Mouse (Mus musculus) kidney, embryonic 16.5 days (tissue): ENCODE data around the gene Alk. TPM values are rescaled to one million over a fixed set of nuclear protein-coding genes. Genes with fewer than 3 reads are reported as not detected.
A peak's percentile ranks its signal among the peaks of the same experiment; 100 is the strongest.

Experiments used
- ATAC-seq: fragments of 200-750 bp; cut with Nextera tagmentation; 2 replicates; pipeline ENCODE4 v1.8.0; 2017; ENCODE audit warnings: moderate TSS enrichment; ENCODE audit not compliant: low FRiP score, low TSS enrichment
- H3K27ac ChIP-seq: fragments of 300-500 bp; sonication (generic); 2 replicates; pipeline ENCODE4 v1.5.1; 2014; ENCODE audit warnings: low read length
- H3K27me3 ChIP-seq: fragments of 300-500 bp; sonication (generic); 2 replicates; pipeline ENCODE4 v1.6.1; 2014; ENCODE audit warnings: low read length, control low read depth, mixed read lengths; ENCODE audit not compliant: insufficient read depth
- H3K36me3 ChIP-seq: fragments of 300-500 bp; sonication (generic); 2 replicates; pipeline ENCODE4 v1.6.1; 2014; ENCODE audit warnings: low read length, control low read depth, mixed read lengths; ENCODE audit not compliant: insufficient read depth
- H3K4me1 ChIP-seq: fragments of 300-500 bp; sonication (generic); 2 replicates; pipeline ENCODE4 v1.6.1; 2014; ENCODE audit warnings: low read length, control low read depth, mixed read lengths; ENCODE audit not compliant: insufficient read depth
- H3K4me2 ChIP-seq: fragments of 300-500 bp; sonication (generic); replicated peaks from 2 replicates; pipeline ENCODE4 v1.6.1; 2014; ENCODE audit warnings: low read depth, low read length
- H3K4me3 ChIP-seq: fragments of 300-500 bp; sonication (generic); 2 replicates; pipeline ENCODE4 v1.5.1; 2014; ENCODE audit warnings: mild to moderate bottlenecking, low read length
- H3K9ac ChIP-seq: fragments of 300-500 bp; sonication (generic); replicated peaks from 2 replicates; pipeline ENCODE4 v1.6.1; 2014; ENCODE audit warnings: low read length
- H3K9me3 ChIP-seq: fragments of 300-500 bp; sonication (generic); 2 replicates; pipeline ENCODE4 v1.6.1; 2016; ENCODE audit warnings: low read length, control low read depth
- WGBS: fragments of 180-500 bp; shearing (Covaris S2); extraction: QIAGEN DNeasy Blood & Tissue Kit; methylation state at CpG from one replicate; pipeline ENCODE4 v1.1.7; 2014; 5-methylcytosine and 5-hydroxymethylcytosine counted together
- polyA plus RNA-seq: library from polyadenylated mRNA; unstranded; fragments of >200 nt; fragmentation: Nextera tagmentation; extraction: Ambion mirVana; gene quantifications from 2 replicates; pipeline ENCODE4 v1.2.1, GENCODE M21; 2015

The Alk gene
- polyA plus RNA-seq, 1 experiment from 2014 or later = 0.19 TPM

DNA sequence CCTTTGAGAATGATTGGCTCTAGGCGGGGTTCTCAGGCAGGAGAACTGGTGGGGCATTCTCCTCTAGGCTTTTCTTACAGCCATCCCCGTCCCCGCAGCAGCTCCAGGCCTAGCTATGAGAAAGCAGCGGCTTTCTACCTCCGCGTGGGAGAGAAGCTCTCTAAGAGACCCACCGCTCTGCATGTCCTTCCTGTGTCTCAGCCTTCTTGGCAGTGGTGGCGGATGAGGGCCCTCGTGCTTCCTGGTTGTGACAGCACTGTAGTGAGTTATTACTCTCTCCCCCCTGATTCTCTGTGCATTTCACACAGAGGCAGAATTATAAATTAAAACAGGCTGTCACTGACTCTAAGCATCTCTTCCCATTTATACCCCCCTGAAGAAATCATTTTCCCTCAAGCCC lies 618.0 kb downstream of the Alk start:
- peak overlapping the region; percentile 36; the same call in 1 of the 2 replicates for H3K4me2 ChIP-seq
- H3K4me1 ChIP-seq = peaks cover 22% of the 10 kb centered on the region
- no peaks in the 10 kb centered on the region for H3K27me3 ChIP-seq
- H3K9me3 ChIP-seq = no peaks in the 10 kb centered on the region
- H3K36me3 ChIP-seq = no peaks in the 10 kb centered on the region
- 22% methylated on average over 9 of the region's 9 CpGs for WGBS
- H3K9ac ChIP-seq = 0 out of 2 replicates have a peak overlapping the region, but pooled peaks have one; percentile 13
- ATAC-seq = peak; percentile 85
- H3K27ac ChIP-seq = peak overlapping the region; percentile 61; the same call in 1 of the 2 replicates
- H3K4me3 ChIP-seq = no peak overlapping the region

DNA sequence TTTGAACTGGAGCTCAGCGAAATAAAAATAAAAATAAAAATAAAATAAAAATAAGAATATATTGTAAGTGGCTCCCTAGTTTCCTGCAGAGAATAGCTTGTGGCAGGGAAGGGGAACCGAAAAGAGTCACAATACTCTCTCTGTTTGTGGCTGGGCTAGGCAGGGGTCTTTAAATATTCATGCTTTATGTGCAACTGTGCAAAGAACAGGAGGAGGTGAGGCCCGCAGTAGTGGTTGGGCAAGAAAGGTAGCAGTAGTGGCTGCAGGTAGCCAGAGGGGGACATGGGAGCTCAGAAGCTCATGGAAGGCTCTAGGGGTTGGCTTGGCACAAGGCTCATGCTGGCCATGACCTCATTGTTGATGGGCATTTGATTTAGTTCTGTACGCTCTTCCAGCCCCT lies 623.2 kb downstream of the Alk start:
- Histone ChIP-seq H3K27me3 (no peaks in the 10 kb centered on the region), H3K4me3 (no peak overlapping the region), H3K9ac (no peak overlapping the region), H3K27ac (peak overlapping the region; percentile 34; the same call in 1 of the 2 replicates), H3K9me3 (no peaks in the 10 kb centered on the region), H3K36me3 (no peaks in the 10 kb centered on the region), H3K4me2 (no peak overlapping the region), H3K4me1 (peaks cover 10% of the 10 kb centered on the region; the same call in 1 of the 2 replicates)
- no peak for ATAC-seq
- WGBS = 62% methylated on average over 4 of the region's 4 CpGs

DNA sequence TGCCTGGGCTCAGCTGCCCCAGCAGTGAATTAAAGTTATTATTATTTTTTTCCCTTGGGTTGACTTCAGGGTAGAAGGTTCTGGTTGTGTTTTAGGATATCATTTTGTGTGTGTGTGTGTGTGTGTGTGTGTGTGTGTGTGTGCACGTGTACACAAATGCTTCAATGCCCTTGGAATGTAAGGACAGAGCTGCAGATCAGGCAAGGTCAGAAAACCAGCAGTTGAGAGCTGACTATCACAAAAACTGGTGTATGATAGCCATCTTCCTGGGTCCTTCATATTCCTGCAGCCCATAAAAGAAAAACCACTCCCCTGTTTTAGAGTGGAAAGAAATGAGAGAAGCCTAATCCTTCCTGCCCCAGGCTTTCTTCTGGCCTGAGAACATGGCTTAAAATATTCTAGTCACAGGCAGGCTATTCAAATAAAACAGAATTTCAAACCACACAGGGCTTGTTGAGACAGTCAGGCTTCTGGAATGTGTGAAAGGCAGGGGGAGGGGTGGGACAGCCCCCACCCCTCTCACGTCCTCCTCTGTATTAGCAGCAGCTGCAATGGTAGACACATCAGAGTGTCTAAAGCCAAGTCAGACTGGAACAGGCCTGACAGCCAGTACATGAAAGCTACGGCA lies 623.8 kb downstream of the Alk start:
- Histone ChIP-seq H3K4me2 (no peak overlapping the region), H3K27me3 (no peaks in the 10 kb centered on the region), H3K9me3 (no peaks in the 10 kb centered on the region), H3K36me3 (no peaks in the 10 kb centered on the region), H3K4me1 (peaks cover 8% of the 10 kb centered on the region; the same call in 1 of the 2 replicates), H3K9ac (no peak overlapping the region), H3K4me3 (no peak overlapping the region), H3K27ac (peak overlapping the region; percentile 34; the same call in 1 of the 2 replicates)
- 15% methylated on average over 3 of the region's 3 CpGs for WGBS
- ATAC-seq = peak; percentile 66

DNA sequence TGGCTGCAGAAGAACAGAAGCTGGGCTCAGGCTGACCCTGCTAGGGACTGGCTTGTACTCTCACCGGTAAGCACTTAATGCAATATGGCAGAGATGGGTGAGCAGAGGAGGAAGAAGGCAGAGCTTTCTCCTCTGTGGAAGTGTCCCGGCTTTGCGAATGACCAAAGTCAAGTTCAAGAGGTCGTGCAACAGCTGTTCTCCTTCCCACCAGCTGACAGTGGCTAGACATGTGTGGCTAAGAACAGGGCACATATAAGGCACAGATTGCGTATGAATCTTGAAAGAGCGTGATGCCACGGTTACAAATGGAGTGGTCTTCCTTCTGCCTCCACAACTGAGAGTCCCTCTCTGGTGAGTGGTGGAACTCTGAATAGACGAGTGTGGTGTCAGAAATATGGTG lies 625.3 kb downstream of the Alk start:
- H3K36me3 ChIP-seq = no peaks in the 10 kb centered on the region
- no peak overlapping the region for H3K4me3 ChIP-seq
- no peaks in the 10 kb centered on the region for H3K27me3 ChIP-seq
- no peaks in the 10 kb centered on the region for H3K9me3 ChIP-seq
- 72% methylated on average over 8 of the region's 8 CpGs for WGBS
- H3K4me2 ChIP-seq = no peak overlapping the region
- peak; percentile 22; the same call in 1 of the 2 replicates for ATAC-seq
- no peak overlapping the region for H3K27ac ChIP-seq
- H3K4me1 ChIP-seq = peaks cover 8% of the 10 kb centered on the region; the same call in 1 of the 2 replicates
- H3K9ac ChIP-seq = no peak overlapping the region

DNA sequence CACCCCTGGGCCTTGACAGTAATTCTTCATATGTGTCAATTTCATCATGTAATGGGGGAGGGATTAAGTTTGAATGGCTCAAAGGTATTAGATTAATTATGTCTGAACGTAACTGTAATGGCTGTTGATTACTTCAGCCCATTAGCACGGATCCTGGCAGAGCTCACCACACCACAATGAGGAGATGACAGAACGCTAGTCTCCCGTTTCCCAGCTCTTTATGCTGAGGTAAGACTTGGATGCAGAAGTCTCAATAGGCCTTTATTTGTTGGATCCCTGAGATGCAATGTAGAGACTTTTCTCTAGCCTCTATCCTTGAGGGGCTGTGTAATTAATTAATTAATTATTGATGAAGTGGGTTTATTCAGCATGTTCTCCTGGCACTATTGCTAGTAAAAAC lies 627.8 kb downstream of the Alk start:
- Histone ChIP-seq H3K36me3 (no peaks in the 10 kb centered on the region), H3K27me3 (no peaks in the 10 kb centered on the region), H3K4me3 (no peak overlapping the region), H3K4me2 (no peak overlapping the region), H3K4me1 (peaks cover 8% of the 10 kb centered on the region; the same call in 1 of the 2 replicates), H3K27ac (no peak overlapping the region), H3K9me3 (no peaks in the 10 kb centered on the region), H3K9ac (no peak overlapping the region)
- ATAC-seq = no peak
- WGBS = 89% methylated on average over 4 of the region's 4 CpGs

DNA sequence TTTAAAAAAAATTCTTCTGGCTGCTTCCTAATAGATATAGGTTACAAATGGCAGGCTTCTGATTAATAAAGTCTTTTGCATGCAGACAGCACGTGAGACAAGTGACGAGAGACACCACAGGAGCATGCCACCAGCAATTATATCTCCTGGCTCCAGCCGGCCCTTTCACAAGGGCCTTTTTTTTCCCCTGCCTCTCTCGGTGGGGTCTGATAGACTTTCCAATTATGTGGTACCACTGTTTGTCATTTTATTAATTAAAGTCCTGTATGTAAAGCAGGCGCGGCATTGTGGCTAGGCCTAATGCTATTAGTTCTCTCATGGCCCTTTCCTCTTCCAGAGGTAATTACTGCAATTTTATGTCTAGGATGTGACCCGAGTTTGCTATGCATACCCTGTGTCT lies 630.7 kb downstream of the Alk start:
- no peak overlapping the region for H3K4me2 ChIP-seq
- no peak overlapping the region for H3K9ac ChIP-seq
- H3K9me3 ChIP-seq = no peaks in the 10 kb centered on the region
- WGBS = 82% methylated on average over 7 of the region's 7 CpGs
- H3K36me3 ChIP-seq = no peaks in the 10 kb centered on the region
- H3K4me1 ChIP-seq = no peaks in the 10 kb centered on the region
- ATAC-seq = no peak
- no peaks in the 10 kb centered on the region for H3K27me3 ChIP-seq
- no peak overlapping the region for H3K4me3 ChIP-seq
- no peak overlapping the region for H3K27ac ChIP-seq

DNA sequence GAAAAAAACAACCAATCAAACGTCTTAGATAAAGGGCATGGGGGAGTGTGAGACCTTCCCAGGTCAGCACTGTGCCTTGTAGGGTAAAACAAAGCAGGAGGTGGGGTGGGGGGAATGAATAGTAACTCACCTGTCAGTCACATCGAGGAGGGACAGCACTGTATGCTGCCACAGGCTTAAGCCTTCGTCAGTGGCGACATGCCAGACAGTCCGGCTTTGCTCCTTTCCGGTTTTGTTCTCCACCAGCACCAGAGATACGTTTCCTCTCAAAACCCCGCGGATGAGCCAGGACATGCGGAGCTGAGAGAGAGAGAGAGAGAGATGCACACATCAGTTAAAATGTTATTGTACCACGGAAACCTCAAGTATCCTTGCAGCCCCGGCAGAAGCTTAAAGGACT lies 637.1 kb downstream of the Alk start:
- Histone ChIP-seq H3K27me3 (no peaks in the 10 kb centered on the region), H3K9ac (no peak overlapping the region), H3K36me3 (no peaks in the 10 kb centered on the region), H3K4me3 (no peak overlapping the region), H3K9me3 (no peaks in the 10 kb centered on the region), H3K4me1 (peaks cover 5% of the 10 kb centered on the region; the same call in 1 of the 2 replicates), H3K27ac (no peak overlapping the region), H3K4me2 (no peak overlapping the region)
- 73% methylated on average over 12 of the region's 12 CpGs for WGBS
- no peak for ATAC-seq

DNA sequence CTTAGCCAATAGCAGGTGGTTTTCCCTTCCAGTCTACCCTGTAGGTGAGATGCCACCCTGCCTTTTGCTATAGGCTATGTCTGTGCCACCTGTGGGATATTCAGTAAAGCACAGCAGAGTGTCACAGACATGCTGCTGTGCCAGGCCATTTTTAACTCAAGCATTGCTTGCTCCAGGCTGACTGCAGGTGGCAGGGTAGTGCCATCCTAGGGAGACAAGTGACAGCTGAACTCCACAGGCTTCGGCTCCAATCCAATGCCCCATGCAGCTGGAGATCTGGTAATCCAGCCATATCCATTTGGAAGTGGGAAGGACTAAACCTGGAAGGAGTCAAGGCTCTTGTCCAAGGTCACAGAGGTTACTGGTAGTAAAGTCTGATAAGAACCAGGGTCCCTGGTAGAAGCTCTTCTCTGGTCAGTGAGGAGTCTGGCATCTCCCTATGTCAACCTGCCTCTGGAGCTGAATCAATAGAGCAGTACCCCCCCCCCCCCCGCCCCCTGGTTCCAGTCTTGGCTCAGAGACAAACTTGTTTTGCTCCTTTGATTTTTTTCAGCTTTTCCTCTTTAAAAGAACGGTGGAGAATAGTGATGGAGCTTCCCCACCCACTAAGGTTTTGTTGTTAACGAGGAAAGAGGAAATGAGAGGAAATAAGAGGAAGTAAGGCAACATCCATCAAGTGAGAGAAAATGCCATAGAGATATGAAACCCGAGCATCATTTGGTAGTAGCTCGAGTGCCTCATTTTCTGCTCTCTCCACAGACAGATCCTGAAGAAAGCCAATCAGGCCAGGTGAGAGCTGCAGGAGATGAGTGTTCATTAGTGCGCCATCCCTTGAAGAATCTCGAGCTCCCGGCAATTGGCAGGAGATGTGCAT lies 638.5 kb downstream of the Alk start:
- Histone ChIP-seq H3K36me3 (no peaks in the 10 kb centered on the region), H3K27ac (no peak overlapping the region), H3K9me3 (no peaks in the 10 kb centered on the region), H3K4me3 (no peak overlapping the region), H3K9ac (no peak overlapping the region), H3K27me3 (no peaks in the 10 kb centered on the region), H3K4me1 (peaks cover 5% of the 10 kb centered on the region; the same call in 1 of the 2 replicates), H3K4me2 (no peak overlapping the region)
- ATAC-seq = peak; percentile 78; the same call in 1 of the 2 replicates
- WGBS = 66% methylated on average over 9 of the region's 9 CpGs

DNA sequence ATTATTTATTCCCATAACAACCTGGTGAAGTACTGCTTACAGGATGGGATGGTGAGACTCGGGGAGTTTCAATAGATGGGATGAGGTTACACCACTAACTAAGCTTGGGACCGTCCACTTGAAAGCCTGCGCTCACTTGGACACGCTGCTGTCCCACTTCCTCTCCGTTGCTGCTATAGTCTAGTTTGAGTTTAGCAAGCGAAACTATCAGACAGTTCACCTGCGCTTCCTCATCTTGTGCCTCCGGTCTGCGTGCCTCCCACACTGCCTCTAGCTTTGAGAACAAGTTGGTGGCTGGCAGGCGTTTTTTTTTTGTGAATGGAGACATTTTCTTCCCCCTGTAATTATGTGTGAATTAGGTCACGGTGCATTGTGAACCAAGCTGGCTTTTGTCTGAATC lies 639.8 kb downstream of the Alk start:
- Histone ChIP-seq H3K27me3 (no peaks in the 10 kb centered on the region), H3K4me2 (no peak overlapping the region), H3K36me3 (no peaks in the 10 kb centered on the region), H3K9ac (no peak overlapping the region), H3K9me3 (no peaks in the 10 kb centered on the region), H3K4me3 (no peak overlapping the region), H3K27ac (no peak overlapping the region), H3K4me1 (peaks cover 5% of the 10 kb centered on the region; the same call in 1 of the 2 replicates)
- no peak for ATAC-seq
- WGBS = 71% methylated on average over 11 of the region's 11 CpGs

DNA sequence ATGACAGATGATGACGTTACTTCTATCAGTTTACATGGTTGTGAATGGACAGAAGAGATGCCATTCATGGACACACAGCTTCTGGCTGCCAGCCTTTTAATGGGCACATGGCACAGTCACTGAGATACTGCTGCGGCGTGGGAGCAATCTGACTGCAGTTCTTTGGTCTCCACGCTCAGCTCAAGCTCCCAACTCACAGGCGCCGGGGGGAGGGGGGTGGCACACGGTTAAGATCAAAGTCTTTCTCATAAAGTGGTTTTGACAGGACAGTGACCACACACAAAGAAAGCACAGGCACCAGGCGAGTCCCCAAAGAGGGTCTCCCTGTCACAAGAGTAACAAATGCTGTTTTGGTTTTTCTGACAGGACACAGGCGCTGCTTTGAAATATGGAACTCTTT lies 641.7 kb downstream of the Alk start:
- H3K27ac ChIP-seq = no peak overlapping the region
- no peak overlapping the region for H3K4me2 ChIP-seq
- no peaks in the 10 kb centered on the region for H3K27me3 ChIP-seq
- no peaks in the 10 kb centered on the region for H3K36me3 ChIP-seq
- H3K9me3 ChIP-seq = no peaks in the 10 kb centered on the region
- no peak overlapping the region for H3K4me3 ChIP-seq
- no peak for ATAC-seq
- H3K4me1 ChIP-seq = peaks cover 5% of the 10 kb centered on the region; the same call in 1 of the 2 replicates
- H3K9ac ChIP-seq = no peak overlapping the region
- 33% methylated on average over 9 of the region's 9 CpGs for WGBS
